Mouse (Mus musculus) layer of hippocampus, postnatal 10 days (tissue): ENCODE results near the gene Pip4k2c. TPM values are rescaled to one million over a fixed set of nuclear protein-coding genes. Genes with fewer than 3 reads are reported as not detected.
"Not testable (repeated sequence)": the region's sequence is repeated elsewhere in the genome, so short reads cannot be mapped to it uniquely, and the experiment has no call there.

Experiments
- DNase-seq, 2 experiments: peaks; one replicate each; pipeline ENCODE4 v3.0.0; 2021; ENCODE audit warnings: low spot score in 2 of 2
- total RNA-seq, 2 experiments: library from RNA; stranded (reverse); gene quantifications; 2 replicates each; pipeline ENCODE4 v1.2.3; 2021

Pip4k2c gene
- total RNA-seq, 2 experiments from 2014 or later: 38.3 to 38.4 TPM

DNA sequence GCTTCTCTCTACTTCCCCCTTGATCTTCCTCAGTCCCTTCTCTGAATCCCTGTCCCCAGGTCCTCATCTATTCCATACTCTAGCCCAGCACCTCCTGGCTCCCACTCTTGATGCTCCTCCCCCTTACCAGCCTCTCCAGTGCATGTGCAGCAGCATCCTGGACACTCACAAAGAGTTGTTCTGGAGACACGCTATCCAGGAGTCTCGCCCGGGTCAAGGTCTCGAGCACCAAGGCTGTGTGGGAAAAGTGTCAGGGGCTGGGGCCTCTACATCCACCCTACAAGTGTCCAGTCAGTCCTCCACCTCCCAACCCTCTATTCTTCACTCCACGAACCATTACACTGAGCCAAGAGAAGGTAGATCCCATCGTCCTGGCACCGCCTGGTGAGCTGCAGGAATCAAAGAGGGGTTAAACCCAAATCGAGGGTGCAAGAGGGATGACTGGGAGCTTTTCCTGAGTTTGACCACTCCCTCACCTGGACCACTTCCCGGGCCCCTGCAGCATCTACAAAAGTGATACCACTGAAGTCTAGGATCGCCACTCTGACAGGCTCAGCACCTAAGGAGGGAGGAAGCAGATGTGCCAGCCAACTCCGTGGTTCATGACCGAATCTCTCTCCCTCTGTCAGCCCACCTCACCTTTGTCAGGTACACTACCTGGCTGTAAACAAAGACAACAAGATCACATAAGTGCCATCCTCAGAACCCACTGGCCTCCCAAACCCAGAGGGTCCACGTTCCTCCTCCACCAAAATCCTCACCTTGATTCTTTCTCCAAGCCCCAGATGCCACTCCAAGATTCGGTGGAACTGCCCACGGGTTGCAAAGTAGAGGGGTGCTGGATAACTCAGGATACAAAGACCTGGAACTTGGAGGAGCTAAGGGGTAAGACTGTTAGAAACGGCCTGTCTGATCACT is 38.0 kb downstream of the Pip4k2c start:
- peak; percentile 4 to 11 for DNase-seq

DNA sequence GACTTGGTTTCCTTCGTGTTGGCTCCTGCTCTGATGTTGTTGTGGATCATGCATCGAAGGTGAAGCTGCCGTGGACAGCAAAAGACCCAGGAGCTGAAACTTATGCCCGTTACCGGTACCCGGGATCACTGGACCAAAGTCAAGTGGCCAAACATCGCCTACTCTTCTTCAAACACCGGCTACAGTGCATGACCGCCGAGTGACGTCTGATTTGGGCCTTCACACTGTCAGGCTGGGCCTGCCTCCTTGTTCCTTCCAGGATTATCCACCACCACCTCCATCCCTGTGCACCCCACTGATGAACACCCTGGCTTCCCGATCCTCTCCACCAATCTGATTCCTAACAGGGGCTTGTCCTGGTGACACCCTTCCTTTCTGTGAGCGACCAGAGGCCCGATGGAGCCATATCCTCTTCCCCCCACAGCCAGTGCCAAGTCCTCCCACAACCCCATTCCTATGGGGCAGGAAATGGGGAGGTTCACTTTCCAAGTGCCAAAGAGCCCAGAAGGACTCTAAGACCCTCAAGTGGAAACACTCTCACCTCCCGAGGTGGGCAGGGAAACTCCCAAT is 39.7 kb downstream of the Pip4k2c start:
- no peak for DNase-seq

DNA sequence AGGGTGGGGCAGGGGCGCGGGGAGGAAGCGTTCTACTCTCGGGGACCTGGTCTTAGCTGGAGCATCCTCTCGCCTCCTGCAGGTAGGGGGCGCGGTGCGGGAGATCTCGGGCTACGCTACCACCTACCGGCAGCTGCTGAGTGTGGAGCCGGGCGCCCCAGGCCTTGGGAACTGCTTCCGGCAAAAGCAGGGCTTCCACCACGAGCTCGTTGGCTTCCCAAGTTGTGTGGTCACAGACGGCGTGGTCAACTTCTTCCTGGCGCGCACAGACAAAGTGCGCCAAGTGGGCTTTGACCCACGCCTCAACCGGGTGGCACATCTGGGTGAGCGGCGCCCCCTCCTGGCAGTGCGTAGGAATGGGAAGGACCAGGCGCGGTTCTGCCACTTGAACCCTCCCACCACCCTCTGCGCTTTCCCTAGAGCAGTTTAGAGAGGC is 40.5 kb downstream of the Pip4k2c start:
- DNase-seq: peak; percentile 72 to 80

DNA sequence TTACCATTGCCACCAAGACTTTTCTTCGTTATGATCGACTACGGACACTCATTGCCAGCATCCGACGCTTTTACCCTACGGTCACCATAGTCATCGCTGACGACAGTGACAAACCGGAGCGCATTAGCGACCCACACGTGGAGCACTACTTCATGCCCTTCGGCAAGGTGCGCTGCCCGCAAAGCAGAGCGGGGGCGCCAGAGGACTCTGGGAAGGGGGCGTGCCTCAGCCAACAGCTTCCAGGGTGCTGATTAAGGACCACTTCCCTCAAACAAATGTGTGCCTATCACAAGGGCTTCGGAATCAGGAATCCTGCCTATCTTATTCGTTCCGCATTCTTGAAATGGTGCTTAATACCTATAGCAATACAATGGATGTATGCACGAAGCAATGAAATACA is 41.4 kb downstream of the Pip4k2c start:
- DNase-seq: peak in 1 of 2 experiments; percentile 56

DNA sequence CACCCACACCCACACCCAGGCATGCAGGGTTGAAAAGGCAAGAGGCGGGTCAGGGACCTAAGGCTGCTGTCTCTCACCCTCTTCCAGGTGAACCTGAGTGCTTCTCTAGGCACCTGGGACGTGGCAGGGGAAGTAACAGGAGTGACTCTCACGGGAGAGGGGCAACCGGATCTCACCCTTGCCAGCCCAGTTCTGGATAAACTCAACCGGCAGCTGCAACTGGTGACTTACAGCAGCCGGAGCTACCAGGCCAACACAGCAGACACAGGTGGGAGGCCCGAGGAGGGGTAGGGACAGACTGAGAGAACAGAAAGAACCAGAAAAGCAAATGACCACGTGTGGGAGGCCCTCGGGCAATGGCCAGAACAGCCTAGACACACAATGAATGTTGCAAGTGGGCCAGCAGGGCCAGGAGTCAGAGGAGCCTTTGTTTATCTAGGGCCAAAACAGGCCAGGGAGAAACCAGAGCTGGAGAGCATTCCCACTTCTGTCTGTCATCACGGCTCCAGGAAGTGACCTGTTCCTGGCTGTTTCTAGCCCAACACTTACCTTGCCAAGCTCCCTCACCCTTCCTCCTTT is 43.7 kb downstream of the Pip4k2c start:
- DNase-seq: no peak

DNA sequence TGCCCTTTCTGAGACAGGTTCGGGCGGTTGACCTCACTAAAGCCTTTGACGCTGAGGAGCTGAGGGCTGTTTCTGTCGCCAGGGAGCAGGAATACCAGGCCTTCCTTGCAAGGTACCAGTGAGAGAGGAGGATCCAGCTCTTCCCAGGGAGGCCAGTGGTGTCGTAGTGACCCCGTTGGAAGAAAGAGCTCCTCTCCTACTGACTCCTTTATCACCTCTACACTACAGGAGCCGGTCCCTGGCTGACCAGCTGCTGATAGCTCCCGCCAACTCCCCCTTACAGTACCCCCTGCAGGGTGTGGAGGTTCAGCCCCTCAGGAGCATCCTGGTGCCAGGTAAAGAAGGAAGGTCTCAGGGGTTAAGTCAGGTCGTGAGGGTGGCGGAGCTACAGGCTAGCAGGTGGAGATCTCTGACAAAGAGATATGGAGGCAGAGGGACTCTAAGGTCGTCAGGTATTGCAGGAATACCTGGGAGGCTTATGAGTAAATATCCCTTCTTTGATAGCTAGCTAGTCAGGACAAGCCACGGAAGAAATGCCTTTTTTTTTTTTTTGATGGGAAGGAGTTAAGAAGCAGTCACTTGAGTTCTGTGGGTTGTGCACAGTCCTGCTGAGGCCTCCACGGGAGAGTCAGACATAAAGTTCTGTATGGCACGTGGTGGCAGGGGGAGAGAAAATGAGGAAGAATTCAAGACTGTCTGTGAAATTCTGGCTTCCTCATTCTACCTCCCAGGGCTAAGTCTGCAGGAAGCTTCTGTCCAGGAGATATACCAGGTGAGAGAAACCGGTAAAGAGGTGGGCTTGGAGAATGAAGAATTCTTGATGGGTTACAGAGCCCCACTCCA is 44.4 kb downstream of the Pip4k2c start:
- DNase-seq: no peak

DNA sequence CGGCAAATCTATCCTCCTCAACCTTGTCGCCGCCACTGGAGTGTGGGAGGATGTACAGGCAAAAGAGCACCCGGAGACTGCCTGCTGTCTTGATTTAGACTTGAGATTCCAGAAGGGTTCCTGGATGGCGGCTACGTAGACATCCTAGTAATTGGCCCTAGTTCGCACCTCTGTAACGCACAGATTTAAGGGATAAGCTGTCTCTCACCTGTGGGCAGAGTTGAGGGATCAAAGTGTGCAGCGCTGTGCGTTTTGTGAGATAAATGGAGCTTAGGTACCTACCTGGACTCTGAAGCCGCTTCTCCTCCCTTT is 45.0 kb downstream of the Pip4k2c start:
- no peak for DNase-seq

DNA sequence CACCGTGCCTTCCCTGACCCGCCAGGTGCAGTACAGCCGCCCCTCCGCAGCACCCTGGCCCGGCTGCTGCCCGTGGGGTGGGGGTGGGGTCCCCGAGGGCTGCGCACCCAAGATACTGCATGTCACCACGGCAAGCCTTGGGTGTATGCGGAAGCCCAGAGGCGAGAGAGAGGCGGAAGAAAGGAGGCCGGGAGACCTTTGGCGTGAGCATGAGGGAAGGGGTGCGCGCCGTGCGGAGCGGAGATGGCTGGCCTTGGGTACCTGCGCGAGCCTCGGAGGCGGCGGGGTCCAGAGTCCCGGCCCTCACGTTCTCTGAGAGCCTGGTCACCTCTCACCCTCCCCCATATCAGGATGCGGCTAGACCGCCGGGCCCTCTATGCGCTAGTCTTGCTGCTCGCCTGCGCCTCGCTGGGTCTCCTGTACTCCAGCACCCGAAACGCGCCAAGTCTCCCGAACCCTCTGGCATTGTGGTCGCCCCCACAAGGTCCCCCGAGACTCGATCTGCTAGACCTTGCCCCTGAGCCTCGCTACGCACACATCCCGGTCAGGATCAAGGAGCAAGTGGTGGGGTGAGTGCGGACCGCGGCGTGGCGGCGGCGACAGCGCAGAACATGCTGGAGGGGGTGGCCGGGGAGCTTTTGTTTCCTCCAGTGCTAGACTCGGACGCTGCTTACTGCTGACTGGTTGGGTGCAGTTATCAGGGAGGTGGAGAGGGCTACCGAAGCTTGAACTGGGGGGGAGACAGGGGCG is 45.6 kb downstream of the Pip4k2c start:
- DNase-seq: peak; percentile 57 to 63

DNA sequence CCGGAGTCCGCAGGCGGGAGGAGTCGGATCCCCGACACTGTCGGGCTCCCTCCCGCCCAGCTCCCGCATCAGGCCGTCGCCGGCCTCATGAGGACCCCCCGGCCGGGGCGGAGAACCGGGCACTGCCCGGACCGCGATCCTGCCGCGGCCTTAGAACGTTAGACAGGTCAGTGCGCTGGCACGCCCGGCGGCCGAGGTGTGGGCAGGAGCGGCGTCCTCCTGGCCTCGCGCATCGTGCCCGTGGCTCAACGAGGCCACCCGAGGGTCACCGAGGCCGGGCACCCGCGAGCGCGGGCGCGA is 46.1 kb downstream of the Pip4k2c start:
- no peak for DNase-seq

DNA sequence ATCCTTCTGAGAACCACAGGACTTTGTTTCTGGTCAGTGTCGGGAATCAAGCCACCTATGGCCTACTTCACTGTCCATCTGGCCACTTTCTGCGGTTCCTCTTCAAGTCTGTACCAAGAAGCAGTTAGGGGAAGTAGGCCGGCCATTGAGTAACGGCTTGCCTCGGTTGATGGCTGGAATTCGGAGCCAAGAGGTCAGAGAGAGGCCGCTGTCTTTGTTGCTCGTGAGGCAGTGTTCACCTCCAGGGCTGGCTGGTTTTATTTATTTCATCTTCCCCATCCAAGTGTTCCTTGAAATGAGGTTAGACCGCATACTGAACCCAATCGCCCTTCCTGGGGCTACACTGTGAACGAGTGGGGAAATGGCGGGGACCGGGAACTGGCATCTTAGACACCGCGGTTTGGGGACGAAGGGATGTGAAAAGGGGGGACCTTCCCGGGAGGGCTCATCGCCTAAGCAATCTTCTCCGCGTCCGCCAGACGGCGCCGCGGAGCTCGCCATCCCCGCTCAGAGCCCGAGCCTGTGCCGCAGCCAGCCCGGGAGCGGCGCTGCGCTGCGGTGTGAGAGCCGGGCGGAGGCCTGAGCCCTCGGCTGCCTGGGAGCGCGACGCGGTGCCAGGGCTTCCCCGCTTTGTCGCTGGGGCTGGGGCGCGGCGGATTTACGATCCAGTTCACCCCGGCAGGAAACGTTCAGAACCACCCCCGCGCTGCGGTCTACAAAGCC is 46.6 kb downstream of the Pip4k2c start, which contains the start of gene B4galnt1:
Gene B4galnt1 (plus strand): TSS at position 595 of the 723 bp plus-strand sequence.
- DNase-seq: peak; percentile 81 to 89

DNA sequence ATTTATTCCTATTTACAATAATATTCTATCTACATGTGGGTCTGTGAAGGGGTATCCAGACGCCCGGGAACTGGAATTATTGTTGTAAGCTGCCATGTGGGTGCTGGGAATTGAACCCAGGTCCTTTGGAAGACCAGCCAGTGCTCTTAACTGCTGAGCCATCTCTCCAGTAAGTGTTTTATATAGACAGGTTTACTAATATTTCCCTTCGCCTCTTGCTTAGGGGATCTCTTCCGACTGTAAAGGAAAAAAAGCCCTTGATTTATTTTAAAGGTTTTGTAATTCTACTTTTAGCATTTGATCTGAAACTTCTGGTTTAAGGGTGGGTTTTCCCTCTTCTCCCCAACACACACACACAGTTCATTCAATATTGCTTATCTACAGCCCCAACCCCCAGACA is 47.2 kb downstream of the Pip4k2c start:
- DNase-seq: no peak

DNA sequence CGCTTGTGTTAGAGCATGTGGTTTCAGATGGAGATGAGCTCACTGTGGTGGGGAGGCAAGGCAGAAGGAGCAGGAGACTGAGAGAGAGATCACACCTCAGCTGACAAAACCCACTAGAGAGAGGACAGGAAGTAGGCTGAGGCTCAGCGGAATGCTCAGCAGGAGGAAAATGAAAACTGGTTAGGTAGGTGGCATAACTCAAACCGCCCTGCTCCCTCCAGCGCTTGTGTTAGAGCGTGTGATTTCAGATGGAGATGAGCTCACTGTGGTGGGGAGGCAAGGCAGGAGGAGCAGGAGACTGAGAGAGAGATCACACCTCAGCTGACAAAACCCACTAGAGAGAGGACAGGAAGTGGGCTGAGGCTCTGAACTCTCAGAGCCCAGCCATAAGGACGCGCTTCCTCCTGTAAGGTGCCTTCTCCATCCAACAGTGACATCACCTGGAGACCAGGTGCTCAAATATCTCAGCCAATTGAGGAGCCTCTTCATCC is 48.6 kb downstream of the Pip4k2c start:
- not testable (repeated sequence) for DNase-seq

DNA sequence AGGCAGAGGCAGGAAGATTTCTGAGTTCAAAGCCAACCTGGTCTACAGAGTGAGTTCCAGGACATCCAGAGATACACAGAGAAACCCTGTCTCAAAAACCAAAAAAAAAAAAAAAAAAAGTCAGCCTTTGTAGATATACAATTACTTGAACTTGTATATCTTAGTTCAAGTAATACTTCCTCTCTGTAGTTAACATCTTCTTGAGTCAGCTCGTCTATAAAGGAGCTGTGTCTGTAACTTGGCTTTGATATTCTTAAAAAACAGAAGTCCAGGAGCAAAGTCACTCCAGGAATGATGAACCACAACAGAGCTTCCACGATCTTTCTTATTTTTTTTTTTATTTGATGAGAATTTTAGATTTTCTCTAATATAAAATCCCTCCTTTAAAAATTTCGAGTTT is 50.7 kb downstream of the Pip4k2c start:
- DNase-seq: no peak

DNA sequence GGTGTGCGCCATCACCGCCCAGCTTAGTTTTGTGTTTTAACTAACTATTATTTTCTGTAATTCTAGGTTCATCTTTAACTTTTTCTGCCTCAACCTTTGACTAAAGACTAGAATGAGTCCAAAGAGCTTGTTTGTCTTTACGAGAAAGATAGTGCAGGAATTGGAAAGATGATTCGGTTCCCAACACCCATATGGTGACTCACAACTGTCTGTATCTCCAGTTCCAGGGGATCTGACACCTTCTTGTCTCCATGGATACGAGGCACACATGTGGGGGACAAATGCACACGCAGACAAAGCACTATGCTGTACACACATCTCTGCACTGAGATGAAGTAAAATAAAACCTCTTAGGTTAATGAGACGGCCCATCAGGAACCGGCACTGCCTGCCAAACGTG is 51.3 kb downstream of the Pip4k2c start:
- DNase-seq: no peak

DNA sequence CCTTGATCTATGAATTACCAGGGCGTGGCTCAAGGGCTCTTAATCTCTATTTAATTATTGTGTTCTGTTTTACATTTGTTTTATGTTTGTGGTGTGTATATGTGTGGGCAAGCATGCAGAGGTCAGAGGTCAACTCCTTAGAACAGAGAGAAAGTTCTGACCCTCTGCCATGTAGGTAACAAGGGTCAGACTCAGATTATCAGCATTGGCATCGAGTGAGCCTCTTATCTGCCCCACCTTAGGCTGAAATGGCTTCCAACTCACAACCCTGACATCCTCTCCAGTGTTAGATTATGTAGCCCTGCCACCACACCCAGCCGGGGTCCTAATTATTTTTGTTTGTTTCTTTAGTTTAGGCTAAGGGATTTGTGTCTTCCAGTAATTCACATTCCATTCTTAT is 52.9 kb downstream of the Pip4k2c start:
- no peak for DNase-seq

DNA sequence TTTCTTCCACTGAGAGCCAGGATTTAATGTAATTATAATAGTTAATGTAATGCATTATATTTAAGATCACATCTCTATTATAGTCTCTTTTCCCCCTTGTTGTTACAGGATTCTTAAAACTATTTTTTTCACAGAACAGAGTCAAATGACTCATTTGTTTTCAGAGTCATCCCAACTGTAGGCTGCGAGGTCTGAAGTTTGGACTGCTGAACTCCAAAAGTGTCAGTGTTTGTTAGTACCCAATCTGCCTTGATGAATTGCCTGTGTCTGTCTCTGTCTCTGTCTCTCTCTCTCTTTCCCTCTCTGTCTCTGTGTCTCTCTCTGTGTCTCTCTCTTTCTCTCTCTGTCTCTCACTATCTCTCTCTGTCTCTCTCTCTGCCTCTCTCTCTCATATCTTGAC is 54.9 kb downstream of the Pip4k2c start:
- no peak for DNase-seq

DNA sequence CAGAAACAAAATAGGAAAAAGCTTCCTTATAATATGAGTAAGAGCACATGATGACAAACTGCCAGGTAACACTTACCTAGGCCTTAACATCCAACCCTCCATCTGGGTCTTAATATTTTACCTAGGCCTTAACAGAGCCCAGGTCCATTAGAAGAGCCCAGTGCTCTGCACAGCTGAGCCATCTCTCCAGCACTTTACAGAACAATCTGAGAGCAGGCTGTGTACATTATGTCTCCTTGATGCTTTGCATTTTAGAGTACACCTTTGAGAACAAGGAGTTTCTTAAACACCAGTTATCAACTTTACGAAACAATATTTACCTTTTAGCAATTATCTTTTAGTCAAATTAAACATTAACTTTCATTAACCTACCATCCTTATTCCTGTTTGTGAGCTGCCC is 55.3 kb downstream of the Pip4k2c start:
- no peak for DNase-seq

DNA sequence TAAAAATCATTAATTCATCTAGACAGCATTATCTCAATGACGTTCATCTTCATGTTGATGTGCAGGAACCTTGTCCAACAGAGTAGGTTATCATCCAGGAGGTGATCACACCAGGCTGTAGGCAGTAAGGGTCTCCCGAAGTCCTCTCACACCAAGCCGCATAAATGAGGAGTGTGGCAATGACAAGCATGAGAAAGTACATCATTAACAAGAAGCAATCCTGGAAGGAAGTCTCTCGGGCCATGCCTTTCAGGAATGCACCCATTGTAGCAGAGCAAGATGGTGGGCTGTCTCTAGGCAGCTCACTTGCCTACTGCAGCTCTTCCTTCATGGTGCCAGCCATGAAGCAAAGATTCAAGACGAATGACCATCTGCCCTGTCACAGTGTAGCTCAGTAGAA is 56.7 kb downstream of the Pip4k2c start:
- DNase-seq: no peak

DNA sequence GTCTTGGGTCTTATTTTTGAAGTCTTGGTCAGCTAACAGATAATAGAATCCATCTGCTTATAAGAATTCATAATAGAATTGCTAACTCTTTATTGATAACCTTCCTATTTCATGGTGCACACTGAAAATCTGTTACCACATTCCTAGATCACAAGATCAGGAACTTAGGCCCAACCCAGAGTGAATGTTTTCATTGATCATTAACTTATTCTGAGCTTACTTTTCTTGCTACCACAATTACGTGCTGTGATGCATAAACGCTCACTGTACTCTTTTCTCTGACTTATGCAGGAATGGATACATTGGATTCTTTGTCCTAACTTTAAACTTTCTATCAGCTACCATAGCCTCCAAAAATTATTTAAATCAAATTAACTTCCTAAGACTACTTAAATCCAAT is 57.1 kb downstream of the Pip4k2c start:
- no peak for DNase-seq

DNA sequence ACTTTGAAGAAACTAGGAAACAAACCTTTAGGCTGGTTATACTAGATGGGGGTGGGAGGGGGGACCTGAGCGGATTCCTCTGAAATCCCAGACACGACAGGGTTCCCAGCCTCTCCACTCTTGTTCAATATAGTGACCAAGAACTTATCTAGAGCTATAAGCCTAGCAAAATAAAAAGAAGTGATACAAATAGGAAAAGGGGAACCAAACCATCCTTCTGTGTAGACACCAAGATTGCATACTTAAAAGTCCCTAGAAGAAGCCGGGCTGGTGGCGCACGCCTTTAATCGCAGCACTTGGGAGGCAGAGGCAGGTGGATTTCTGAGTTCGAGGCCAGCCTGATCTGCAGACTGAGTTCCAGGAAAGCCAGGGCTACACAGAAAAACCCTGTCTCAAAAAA is 58.1 kb downstream of the Pip4k2c start:
- no peak for DNase-seq
